Mouse (Mus musculus) neural tube, embryonic 14.5 days (tissue): ENCODE results near the gene Mfsd2b. TPM values are rescaled to one million over a fixed set of nuclear protein-coding genes. Genes with fewer than 3 reads are reported as not detected.
A peak's percentile ranks its signal among the peaks of the same experiment; 100 is the strongest.
"Not testable (repeated sequence)": the region's sequence is repeated elsewhere in the genome, so short reads cannot be mapped to it uniquely, and the experiment has no call there.

Experiments used
- ATAC-seq: fragments of 200-750 bp; cut with Nextera tagmentation; 2 replicates; pipeline ENCODE4 v1.8.0; 2017; ENCODE audit warnings: low read depth, mild to moderate bottlenecking, moderate TSS enrichment, moderate library complexity
- H3K27ac ChIP-seq: fragments of 300-500 bp; sonication (generic); 2 replicates; pipeline ENCODE4 v1.5.1; 2014; ENCODE audit warnings: low read depth, mild to moderate bottlenecking, control low read depth, low read length, moderate library complexity, mixed read lengths
- H3K27me3 ChIP-seq: fragments of 300-500 bp; sonication (generic); 2 replicates; pipeline ENCODE4 v1.6.1; 2014; ENCODE audit warnings: low read length; ENCODE audit not compliant: control insufficient read depth, insufficient read depth
- H3K36me3 ChIP-seq: fragments of 300-500 bp; sonication (generic); 2 replicates; pipeline ENCODE4 v1.6.1; 2014; ENCODE audit warnings: low read length, mixed read lengths; ENCODE audit not compliant: control insufficient read depth, insufficient read depth
- H3K4me1 ChIP-seq: fragments of 300-500 bp; sonication (generic); 2 replicates; pipeline ENCODE4 v1.6.1; 2014; ENCODE audit warnings: low read length; ENCODE audit not compliant: control insufficient read depth, insufficient read depth
- H3K4me2 ChIP-seq: fragments of 300-500 bp; sonication (generic); 2 replicates; pipeline ENCODE4 v1.6.1; 2014; ENCODE audit warnings: mild to moderate bottlenecking, low read depth, low read length, control low read depth
- H3K4me3 ChIP-seq: fragments of 300-500 bp; sonication (generic); 2 replicates; pipeline ENCODE4 v1.5.1; 2014; ENCODE audit warnings: low read depth, low read length, control low read depth, mixed read lengths
- H3K9ac ChIP-seq: fragments of 300-500 bp; sonication (generic); replicated peaks from 2 replicates; pipeline ENCODE4 v1.6.1; 2014; ENCODE audit warnings: low read depth, mild to moderate bottlenecking, control low read depth, low read length, mixed read lengths
- H3K9me3 ChIP-seq: fragments of 300-500 bp; sonication (generic); 2 replicates; pipeline ENCODE4 v1.6.1; 2016; ENCODE audit warnings: low read length; ENCODE audit not compliant: control insufficient read depth
- WGBS: fragments of 180-500 bp; shearing (Covaris S2); extraction: QIAGEN DNeasy Blood & Tissue Kit; methylation state at CpG from one replicate; pipeline ENCODE4 v1.1.7; 2014; 5-methylcytosine and 5-hydroxymethylcytosine counted together
- polyA plus RNA-seq: library from polyadenylated mRNA; unstranded; fragments of >200 nt; fragmentation: Nextera tagmentation; extraction: Ambion mirVana; gene quantifications from 2 replicates; pipeline ENCODE4 v1.2.1, GENCODE M21; 2014

Mfsd2b gene
- polyA plus RNA-seq, 1 experiment from 2014 or later = 2.6 TPM

GRCm38 (mm10) chr12:4906951-4907906 lies 33.1 kb upstream of the Mfsd2b start, which contains the start of gene Ubxn2a:
Gene Ubxn2a, minus strand, starts transcription at chr12:4907705.
- Histone ChIP-seq H3K4me3 (peak within 1 kb of the TSS; percentile 66), H3K9ac (peak within 1 kb of the TSS; percentile 83), H3K36me3 (no peaks in the 10 kb centered on the region), H3K4me1 (no peaks in the 10 kb centered on the region; the same call in 1 of the 2 replicates), H3K27ac (peak within 1 kb of the TSS; percentile 82), H3K9me3 (no peaks in the 10 kb centered on the region), H3K27me3 (no peaks in the 10 kb centered on the region), H3K4me2 (peak within 1 kb of the TSS; percentile 68)
- peak; percentile 93 for ATAC-seq
- under 1% methylated on average over 97 of the region's 125 CpGs for WGBS

- WGBS = 54% methylated on average over 7 of the region's 7 CpGs
- H3K9ac ChIP-seq = peak overlapping the region; percentile 83
Measured at GRCm38 (mm10) chr12:4906476-4906875, 32.3 kb upstream of the Mfsd2b start.

DNA sequence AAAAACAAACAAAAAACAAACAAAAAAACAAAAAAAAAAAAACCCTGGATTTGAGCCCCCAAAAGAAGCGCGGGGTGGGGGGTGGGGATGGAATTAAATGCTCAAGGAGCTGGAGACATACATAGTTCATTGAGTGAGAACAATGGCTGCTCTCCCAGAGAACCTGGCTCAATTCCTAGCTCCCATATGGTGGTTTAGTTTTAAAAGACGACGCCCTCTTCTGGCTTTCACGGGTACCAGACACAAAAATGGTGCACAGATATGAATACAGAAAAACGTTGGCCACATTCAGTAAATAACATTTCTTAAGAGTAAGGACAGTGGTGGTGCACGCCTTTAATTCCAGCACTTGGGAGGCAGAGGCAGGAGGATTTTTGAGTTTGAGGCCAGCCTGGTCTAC lies 31.8 kb upstream of the Mfsd2b start:
- 78% methylated on average over 7 of the region's 7 CpGs for WGBS
- Histone ChIP-seq H3K4me2 (no peak overlapping the region; the same call in 1 of the 2 replicates), H3K9me3 (no peaks in the 10 kb centered on the region), H3K27ac (no peak overlapping the region), H3K9ac (no peak overlapping the region), H3K4me3 (no peak overlapping the region), H3K4me1 (no peaks in the 10 kb centered on the region; the same call in 1 of the 2 replicates), H3K36me3 (no peaks in the 10 kb centered on the region), H3K27me3 (no peaks in the 10 kb centered on the region)
- no peak for ATAC-seq

More at GRCm38 (mm10) chr12:4906476-4906875, 32.3 kb upstream of the Mfsd2b start:
- ATAC-seq = no peak
- Histone ChIP-seq H3K4me2 (peak overlapping the region; percentile 68), H3K4me1 (no peaks in the 10 kb centered on the region; the same call in 1 of the 2 replicates), H3K4me3 (peak overlapping the region; percentile 66), H3K27ac (peak overlapping the region; percentile 82; the same call in 1 of the 2 replicates), H3K27me3 (no peaks in the 10 kb centered on the region), H3K9me3 (no peaks in the 10 kb centered on the region), H3K36me3 (no peaks in the 10 kb centered on the region)

DNA sequence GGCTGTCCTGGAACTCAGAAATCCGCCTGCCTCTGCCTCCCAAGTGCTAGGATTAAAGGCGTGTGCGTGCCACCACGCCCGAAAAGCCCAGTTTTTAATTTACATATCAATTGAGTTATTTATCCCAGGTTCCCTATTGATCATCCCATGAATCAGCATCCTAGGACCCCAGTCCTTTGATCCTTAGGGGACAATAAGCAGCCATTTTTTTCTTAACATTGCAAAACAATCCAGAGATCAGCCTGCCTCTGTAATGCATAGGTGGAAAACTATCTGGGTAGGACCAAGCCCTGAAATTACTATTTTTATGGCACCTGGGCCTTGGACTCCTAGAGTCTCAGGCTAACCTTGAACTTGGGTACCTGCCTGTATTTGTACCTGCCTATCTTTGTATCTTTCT lies 23.9 kb upstream of the Mfsd2b start:
- Histone ChIP-seq H3K4me3 (no peak overlapping the region), H3K27me3 (no peaks in the 10 kb centered on the region), H3K4me2 (no peak overlapping the region), H3K9me3 (no peaks in the 10 kb centered on the region), H3K4me1 (no peaks in the 10 kb centered on the region), H3K27ac (no peak overlapping the region), H3K36me3 (no peaks in the 10 kb centered on the region), H3K9ac (no peak overlapping the region)
- 90% methylated on average over 5 of the region's 5 CpGs for WGBS
- ATAC-seq = no peak

DNA sequence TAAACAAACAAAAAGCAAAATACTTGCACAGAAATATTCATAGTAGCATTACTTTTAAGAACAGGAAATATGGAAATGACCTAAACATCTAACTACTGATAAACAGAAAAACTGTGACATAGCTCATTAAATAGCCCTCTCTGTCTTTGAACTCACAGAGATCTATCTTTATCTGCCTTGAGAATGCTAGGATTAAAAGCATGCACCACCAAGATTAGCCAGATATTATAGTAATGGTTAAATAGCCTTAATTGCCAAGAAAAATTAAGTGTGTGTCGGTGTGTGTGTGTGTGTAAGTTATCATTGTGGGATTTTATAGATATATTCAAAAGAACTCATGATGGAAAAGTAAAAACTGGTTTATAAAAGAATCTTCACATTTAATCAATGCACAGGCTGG lies 15.7 kb upstream of the Mfsd2b start:
- H3K4me2 ChIP-seq = no peak overlapping the region
- H3K36me3 ChIP-seq = no peaks in the 10 kb centered on the region
- H3K27me3 ChIP-seq = no peaks in the 10 kb centered on the region
- 100% methylated on average over 1 of the region's 1 CpGs for WGBS
- ATAC-seq = no peak
- H3K9ac ChIP-seq = no peak overlapping the region
- no peaks in the 10 kb centered on the region for H3K9me3 ChIP-seq
- H3K27ac ChIP-seq = no peak overlapping the region
- no peak overlapping the region for H3K4me3 ChIP-seq
- no peaks in the 10 kb centered on the region for H3K4me1 ChIP-seq

DNA sequence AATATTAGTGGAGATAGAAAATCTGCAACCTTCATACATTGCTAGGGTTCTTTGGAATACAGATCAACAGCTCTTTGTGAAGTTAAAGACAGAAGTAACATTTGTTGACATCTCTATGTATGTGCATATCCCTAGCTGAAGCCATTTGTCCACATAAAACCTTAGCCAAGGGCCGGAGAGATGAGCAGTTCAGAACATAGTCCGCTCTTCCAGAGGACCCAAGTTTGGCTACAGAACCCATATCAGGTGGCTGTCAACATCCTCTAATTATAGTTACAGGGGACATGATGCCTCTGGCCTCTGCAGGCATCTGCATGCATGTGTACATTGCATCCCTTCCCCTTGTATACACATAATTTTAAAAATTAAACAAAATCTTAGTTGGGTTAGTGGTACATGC lies 15.1 kb upstream of the Mfsd2b start:
- Histone ChIP-seq H3K9ac (no peak overlapping the region), H3K9me3 (no peaks in the 10 kb centered on the region), H3K36me3 (no peaks in the 10 kb centered on the region), H3K27ac (no peak overlapping the region), H3K4me1 (no peaks in the 10 kb centered on the region), H3K4me2 (no peak overlapping the region), H3K4me3 (no peak overlapping the region), H3K27me3 (no peaks in the 10 kb centered on the region)
- no peak for ATAC-seq
- WGBS = 96% methylated on average over 2 of the region's 2 CpGs

GRCm38 (mm10) chr12:4888739-4889138 lies 14.6 kb upstream of the Mfsd2b start:
- Histone ChIP-seq H3K4me1 (no peaks in the 10 kb centered on the region), H3K27ac (no peak overlapping the region), H3K9ac (no peak overlapping the region), H3K36me3 (no peaks in the 10 kb centered on the region), H3K27me3 (no peaks in the 10 kb centered on the region), H3K4me3 (no peak overlapping the region), H3K9me3 (no peaks in the 10 kb centered on the region), H3K4me2 (no peak overlapping the region)
- no peak for ATAC-seq

- not testable (repeated sequence) for H3K9ac ChIP-seq
Measured at GRCm38 (mm10) chr12:4886581-4886980, 12.4 kb upstream of the Mfsd2b start.

GRCm38 (mm10) chr12:4885062-4885461 lies 10.9 kb upstream of the Mfsd2b start:
- H3K4me1 ChIP-seq = no peaks in the 10 kb centered on the region
- WGBS = 89% methylated on average over 1 of the region's 1 CpGs
- H3K4me2 ChIP-seq = no peak overlapping the region
- no peak for ATAC-seq
- no peak overlapping the region for H3K27ac ChIP-seq
- no peak overlapping the region for H3K9ac ChIP-seq
- peaks cover 4% of the 10 kb centered on the region; the same call in 1 of the 2 replicates for H3K36me3 ChIP-seq
- no peak overlapping the region for H3K4me3 ChIP-seq
- H3K9me3 ChIP-seq = no peaks in the 10 kb centered on the region
- H3K27me3 ChIP-seq = no peaks in the 10 kb centered on the region

More at GRCm38 (mm10) chr12:4886581-4886980, 12.4 kb upstream of the Mfsd2b start:
- 97% methylated on average over 4 of the region's 4 CpGs for WGBS
- not testable (repeated sequence) for H3K9me3 ChIP-seq, H3K4me1 ChIP-seq, ATAC-seq, H3K27me3 ChIP-seq, H3K27ac ChIP-seq, H3K4me3 ChIP-seq, H3K36me3 ChIP-seq, H3K4me2 ChIP-seq
